15 mouse cellular contexts compared by ENCODE assay signal in the genomic region with DNA sequence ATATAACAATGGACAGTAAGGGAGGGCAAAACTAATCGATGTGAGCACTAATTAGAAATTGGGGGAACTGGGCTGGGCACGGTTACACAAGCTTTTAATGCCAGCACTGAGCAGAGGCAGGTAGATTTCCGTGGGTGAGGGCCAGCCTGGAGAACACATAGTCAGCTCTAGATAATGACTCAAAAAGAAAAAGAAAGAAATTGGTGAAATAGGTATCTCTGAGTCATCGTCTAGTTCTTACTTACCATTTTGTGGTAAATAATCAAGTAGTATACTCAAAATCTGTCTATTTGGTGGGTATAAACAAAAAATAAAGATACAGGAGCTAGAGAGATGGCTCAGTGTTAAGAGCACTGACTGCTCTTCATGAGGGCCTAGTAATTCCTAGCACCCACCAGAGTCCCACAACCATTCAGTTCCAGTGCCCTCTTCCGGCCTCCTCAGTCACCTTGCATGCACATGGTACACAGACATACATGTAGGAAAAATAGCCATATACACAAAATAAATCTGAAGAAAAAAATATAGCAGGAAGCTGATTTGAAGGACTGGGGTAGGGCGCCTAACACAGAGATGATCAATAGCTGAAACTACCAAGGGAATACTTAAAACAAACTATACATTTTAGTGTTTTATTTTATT. TPM values are rescaled to one million over a fixed set of nuclear protein-coding genes. Genes with fewer than 3 reads are reported as not detected.
"Had no signal": no experiment of that assay in that cellular context is flagged by ENCODE, and none has a peak within 500 bp of the region (broad histone marks: within the 10 kb centered on the region; RNA-seq: fewer than 3 reads in every experiment).

No protein-coding gene starts in this region.

- H3K27ac ChIP-seq: limb, embryonic 13.5 days; liver, embryonic 14.5 days; midbrain, embryonic 13.5 days; stomach, embryonic 15.5 days had no signal

- H3K4me2 ChIP-seq: limb, embryonic 13.5 days; midbrain, embryonic 13.5 days; stomach, embryonic 15.5 days had no signal

- H3K4me3 ChIP-seq: limb, embryonic 13.5 days; midbrain, embryonic 13.5 days; stomach, embryonic 15.5 days had no signal

- H3K27me3 ChIP-seq: limb, embryonic 13.5 days; midbrain, embryonic 13.5 days; stomach, embryonic 15.5 days had no signal

- DNase-seq: kidney, postnatal 25 days; left cerebral cortex, postnatal 4 days; lung, adult 2 months; lung, postnatal 36 days; right cerebral cortex, postnatal 14 days; thymus, adult 2 months; thymus, postnatal 25 days had no signal

- H3K9ac ChIP-seq: limb, embryonic 13.5 days; liver, embryonic 14.5 days; midbrain, embryonic 13.5 days; stomach, embryonic 15.5 days had no signal

- H3K9me3 ChIP-seq: limb, embryonic 13.5 days; midbrain, embryonic 13.5 days; stomach, embryonic 15.5 days had no signal

- ATAC-seq: lung, postnatal 0 days; midbrain, embryonic 13.5 days had no signal

- H3K4me1 ChIP-seq: stomach, embryonic 15.5 days had no signal

RNA-seq across cellular contexts. Expression of a gene that starts 58.5 kb away (rescaled TPM):
- total RNA-seq: liver, adult 2 months; megakaryocyte progenitor cell, adult 5-6 weeks had no signal
- polyA plus RNA-seq: liver, adult 2 months; spleen, adult 2 months had no signal
